Mouse (Mus musculus): ENCODE data around the gene Efna1. TPM values are rescaled to one million over a fixed set of nuclear protein-coding genes. Genes with fewer than 3 reads are reported as not detected.

Efna1 gene
- 11.1 and 12.0 TPM in 2 replicates for polyA plus RNA-seq (2021; fragmentation: Nextera tagmentation)
- long read RNA-seq, experiment 1, transcript Efna1-201 (5 exons, 1,480 nt), result major isoform, 29 of 31 reads
- long read RNA-seq, experiment 1, partial matches to known transcripts, result 1 of 31 reads
- long read RNA-seq, experiment 1, other reads (novel, unspliced or antisense), result 0 of 31 reads
- long read RNA-seq, experiment 2, partial matches to known transcripts, result 0 of 5 reads
- long read RNA-seq, experiment 2, other reads (novel, unspliced or antisense), result 0 of 5 reads

DNA sequence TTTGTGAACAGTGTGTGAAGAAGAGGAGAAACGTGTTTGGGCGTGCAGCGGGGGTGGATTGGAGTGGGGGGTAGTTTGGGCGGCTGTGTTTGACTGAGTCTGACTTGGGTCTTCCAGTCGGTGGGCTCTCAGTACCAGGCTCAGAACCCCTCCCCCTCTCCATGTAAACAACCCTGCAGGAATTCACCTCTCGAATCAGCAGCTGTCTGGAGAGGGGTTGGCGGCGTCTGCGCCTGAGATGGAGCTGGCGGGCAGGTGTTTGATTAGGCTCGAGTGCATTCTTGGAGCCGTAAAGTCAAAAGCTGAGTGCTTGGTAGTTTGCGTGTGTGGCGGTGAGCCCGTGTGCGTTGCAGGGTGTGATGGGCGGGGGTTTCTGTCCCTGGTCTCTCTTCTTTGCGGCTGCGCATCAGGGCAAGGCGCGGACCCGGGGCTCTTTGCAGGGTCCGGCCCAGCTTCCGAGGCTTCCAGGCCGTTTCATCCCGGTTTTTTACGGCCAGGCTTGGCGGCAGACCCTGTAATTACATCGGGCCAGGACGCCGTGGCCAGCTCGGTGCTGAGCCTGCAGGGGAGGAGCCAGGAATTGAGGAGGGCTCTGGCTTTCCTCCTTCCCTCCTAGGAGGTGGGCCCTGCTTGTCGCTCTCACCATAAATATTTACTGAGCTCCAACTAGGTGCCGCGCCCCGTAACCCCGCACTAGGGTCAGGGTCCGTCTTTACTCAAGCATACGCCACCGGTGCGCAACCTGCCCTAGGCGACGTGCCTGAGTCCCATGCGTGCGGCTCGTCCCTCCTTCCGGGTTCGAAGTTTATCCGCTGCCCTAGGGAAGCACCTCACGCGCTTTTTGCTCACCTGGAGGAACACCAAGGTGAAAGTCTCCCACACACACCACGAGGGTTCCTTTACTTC lies at the start of gene Efna1:
Gene Efna1, minus strand, starts transcription at position 537 of the 906 bp plus-strand sequence.

DNA sequence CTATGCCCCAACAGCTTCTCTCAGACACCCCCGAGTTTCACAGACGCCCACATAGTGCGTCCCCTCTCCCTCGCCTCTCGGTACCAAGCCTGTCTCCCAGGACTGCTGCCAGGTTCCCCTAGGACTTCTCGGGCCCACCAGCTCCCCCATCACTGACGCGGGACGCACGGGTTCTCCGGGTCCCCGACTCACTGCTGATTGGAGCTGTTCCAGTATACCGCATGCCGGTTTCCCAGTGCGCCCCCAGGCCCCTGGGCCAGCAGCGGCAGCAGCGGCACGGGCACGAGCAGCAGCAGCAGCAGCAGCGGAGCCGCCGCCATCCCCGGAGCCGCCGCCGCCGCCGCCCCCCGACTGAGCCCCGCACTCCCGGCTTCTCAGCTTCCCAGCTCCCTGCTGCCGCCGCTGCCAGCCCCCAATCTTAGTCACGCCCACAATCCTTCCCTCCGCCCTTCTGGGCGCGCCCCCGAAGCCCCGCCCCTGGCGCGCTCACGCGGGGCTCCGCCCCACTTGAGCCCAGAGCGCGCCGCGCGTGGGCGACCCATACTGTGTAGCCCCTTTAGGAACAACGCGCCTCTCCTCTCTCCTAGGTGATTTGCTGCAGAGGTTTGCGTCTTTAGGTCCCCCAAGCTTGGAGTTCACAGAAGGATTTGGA lies 41.7 kb upstream of the Efna1 start, which contains the start of gene Efna3:
Gene Efna3, minus strand, starts transcription at position 452 of the 652 bp plus-strand sequence.

GRCm38 (mm10) chr3:89270051-89270755 lies 10.7 kb downstream of the Efna1 start, which contains the start of gene Slc50a1:
Slc50a1 (minus strand) TSS chr3:89270570.

GRCm38 (mm10) chr3:89259076-89259475 lies 21.9 kb downstream of the Efna1 start, which contains the start of gene Dpm3:
Dpm3 (plus strand) TSS chr3:89259358.

DNA sequence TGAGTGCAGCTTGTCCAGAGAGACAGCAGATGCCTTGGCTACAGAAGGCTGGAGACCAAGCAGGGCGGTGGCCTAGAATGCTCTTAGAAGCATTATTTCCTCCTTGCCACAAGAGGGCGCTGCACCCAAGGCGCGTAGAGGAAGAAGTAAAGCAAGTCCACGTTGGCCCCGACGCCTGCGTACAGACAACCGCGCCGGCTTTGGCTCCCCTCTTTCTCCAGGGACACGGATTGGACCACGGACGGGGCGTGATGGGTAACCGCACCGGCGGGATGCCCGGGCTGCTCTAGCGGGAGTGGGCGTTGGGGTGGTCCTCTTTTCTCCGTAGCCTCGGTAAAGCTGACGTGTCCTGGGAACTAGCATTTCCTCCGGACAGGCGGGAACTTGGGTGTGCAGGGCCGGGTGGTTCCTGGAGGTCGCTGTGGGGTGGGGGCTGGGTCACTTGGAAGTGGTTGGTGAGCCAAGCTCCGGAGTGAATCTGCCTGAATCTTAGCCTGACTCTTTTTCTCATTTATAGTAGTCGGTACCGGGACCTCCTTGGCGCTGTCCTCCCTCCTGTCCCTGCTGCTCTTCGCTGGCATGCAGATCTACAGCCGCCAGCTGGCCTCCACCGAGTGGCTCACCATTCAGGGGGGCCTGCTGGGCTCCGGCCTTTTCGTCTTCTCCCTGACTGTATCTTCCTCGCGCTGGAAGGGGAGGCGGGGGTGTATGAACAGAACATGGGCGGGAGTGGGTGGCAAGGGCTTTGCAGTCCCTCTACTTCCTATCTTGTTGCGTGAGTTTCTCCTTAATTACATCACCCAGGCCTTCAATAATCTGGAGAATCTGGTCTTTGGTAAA lies 34.5 kb downstream of the Efna1 start, which contains the start of gene Trim46:
Gene Trim46, minus strand, starts transcription at position 49 of the 840 bp plus-strand sequence.

DNA sequence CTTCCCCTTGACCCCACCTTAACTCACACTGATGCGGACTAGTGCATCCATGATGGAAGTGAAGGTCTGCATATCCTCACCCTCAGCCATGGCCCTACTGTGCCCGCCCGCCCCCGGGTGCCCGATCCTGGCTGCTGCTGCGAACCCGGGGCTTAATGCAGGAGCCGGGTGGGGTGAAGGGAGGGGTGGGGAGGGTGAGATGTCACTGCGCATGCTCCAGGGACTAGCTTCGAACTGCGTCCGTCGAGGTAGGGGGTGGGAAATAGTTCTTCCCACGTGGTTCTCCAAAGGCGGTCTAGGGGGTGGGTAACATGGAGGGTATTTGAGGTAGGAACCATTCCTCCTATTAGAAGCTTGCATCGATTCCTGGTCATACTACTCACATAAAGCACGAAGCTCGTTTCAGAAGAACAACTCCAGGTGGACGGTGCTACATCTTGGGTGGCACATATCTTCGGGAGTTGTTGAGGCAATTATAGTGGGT lies 35.2 kb downstream of the Efna1 start, which contains the start of gene Krtcap2:
Gene Krtcap2, plus strand, starts transcription at position 279 of the 484 bp plus-strand sequence.

GRCm38 (mm10) chr3:89228836-89229235 lies 52.1 kb downstream of the Efna1 start, which contains the start of gene Muc1:
Muc1 (plus strand) TSS chr3:89229057.

GRCm38 (mm10) chr3:89226900-89227299 lies 54.0 kb downstream of the Efna1 start, which contains the start of gene Mtx1:
Mtx1 (minus strand) TSS chr3:89227088.

Other genes starting within 250 kb of the Efna1 start
- gene Rusc1, start 187.8 kb downstream of the Efna1 start, polyA plus RNA-seq (2021; fragmentation: Nextera tagmentation), result 47.9 and 79.6 TPM in 2 replicates
- gene Gm43738, start 180.0 kb downstream of the Efna1 start, polyA plus RNA-seq (2021; fragmentation: Nextera tagmentation), result 0.10 TPM in 1 of 2 replicates, not detected in the other
- gene Fdps, start 179.2 kb downstream of the Efna1 start, polyA plus RNA-seq (2021; fragmentation: Nextera tagmentation), result 156 and 192 TPM in 2 replicates
- not detected in 2 replicates for gene Pklr, start 145.0 kb downstream of the Efna1 start, polyA plus RNA-seq (2021; fragmentation: Nextera tagmentation)
- 2.2 and 5.2 TPM in 2 replicates for gene Hcn3, start 120.9 kb downstream of the Efna1 start, polyA plus RNA-seq (2021; fragmentation: Nextera tagmentation)
- 3.0 and 3.7 TPM in 2 replicates for gene Clk2, start 116.3 kb downstream of the Efna1 start, polyA plus RNA-seq (2021; fragmentation: Nextera tagmentation)
- gene Scamp3, start 103.7 kb downstream of the Efna1 start, polyA plus RNA-seq (2021; fragmentation: Nextera tagmentation), result 65.4 and 69.8 TPM in 2 replicates
- gene Fam189b, start 98.0 kb downstream of the Efna1 start, polyA plus RNA-seq (2021; fragmentation: Nextera tagmentation), result 8.2 and 15.5 TPM in 2 replicates
- gene Gba, start 78.2 kb downstream of the Efna1 start, polyA plus RNA-seq (2021; fragmentation: Nextera tagmentation), result 24.1 and 25.8 TPM in 2 replicates
- gene Thbs3, start 66.0 kb downstream of the Efna1 start, polyA plus RNA-seq (2021; fragmentation: Nextera tagmentation), result 8.3 and 12.0 TPM in 2 replicates
- gene Mtx1, start 54.1 kb downstream of the Efna1 start, polyA plus RNA-seq (2021; fragmentation: Nextera tagmentation), result 121 and 135 TPM in 2 replicates
- gene Muc1, start 52.1 kb downstream of the Efna1 start, polyA plus RNA-seq (2021; fragmentation: Nextera tagmentation), result 0.20 and 0.34 TPM in 2 replicates
- gene Krtcap2, start 35.2 kb downstream of the Efna1 start, polyA plus RNA-seq (2021; fragmentation: Nextera tagmentation), result 209 and 223 TPM in 2 replicates
- 23.1 and 27.4 TPM in 2 replicates for gene Trim46, start 34.8 kb downstream of the Efna1 start, polyA plus RNA-seq (2021; fragmentation: Nextera tagmentation)
- gene Dpm3, start 21.8 kb downstream of the Efna1 start, polyA plus RNA-seq (2021; fragmentation: Nextera tagmentation), result 276 and 277 TPM in 2 replicates
- 48.6 and 65.6 TPM in 2 replicates for gene Slc50a1, start 10.6 kb downstream of the Efna1 start, polyA plus RNA-seq (2021; fragmentation: Nextera tagmentation)
- gene Efna3, start 41.8 kb upstream of the Efna1 start, polyA plus RNA-seq (2021; fragmentation: Nextera tagmentation), result 5.6 and 31.3 TPM in 2 replicates
- 0.30 and 0.44 TPM in 2 replicates for gene Efna4, start 56.9 kb upstream of the Efna1 start, polyA plus RNA-seq (2021; fragmentation: Nextera tagmentation)
- gene Adam15, start 68.9 kb upstream of the Efna1 start, polyA plus RNA-seq (2021; fragmentation: Nextera tagmentation), result 21.3 and 43.1 TPM in 2 replicates
- gene Dcst2, start 80.8 kb upstream of the Efna1 start, polyA plus RNA-seq (2021; fragmentation: Nextera tagmentation), result not detected in 2 replicates
- gene Dcst1, start 84.1 kb upstream of the Efna1 start, polyA plus RNA-seq (2021; fragmentation: Nextera tagmentation), result 1.9 and 2.3 TPM in 2 replicates
- 0.49 and 1.2 TPM in 2 replicates for gene Zbtb7b, start 113.6 kb upstream of the Efna1 start, polyA plus RNA-seq (2021; fragmentation: Nextera tagmentation)
- gene Lenep, start 121.7 kb upstream of the Efna1 start, polyA plus RNA-seq (2021; fragmentation: Nextera tagmentation), result not detected in 2 replicates
- gene Flad1, start 130.7 kb upstream of the Efna1 start, polyA plus RNA-seq (2021; fragmentation: Nextera tagmentation), result 22.6 and 32.3 TPM in 2 replicates
- gene Cks1b, start 137.2 kb upstream of the Efna1 start, polyA plus RNA-seq (2021; fragmentation: Nextera tagmentation), result 8.9 and 10.6 TPM in 2 replicates
- gene Shc1, start 137.3 kb upstream of the Efna1 start, polyA plus RNA-seq (2021; fragmentation: Nextera tagmentation), result 4.1 and 4.9 TPM in 2 replicates
- 5.5 and 11.4 TPM in 2 replicates for gene Pygo2, start 149.1 kb upstream of the Efna1 start, polyA plus RNA-seq (2021; fragmentation: Nextera tagmentation)
- 15.4 and 16.1 TPM in 2 replicates for gene Pbxip1, start 155.6 kb upstream of the Efna1 start, polyA plus RNA-seq (2021; fragmentation: Nextera tagmentation)
- gene Pmvk, start 173.4 kb upstream of the Efna1 start, polyA plus RNA-seq (2021; fragmentation: Nextera tagmentation), result 66.6 and 78.2 TPM in 2 replicates
- 2.5 and 4.1 TPM in 2 replicates for gene Kcnn3, start 239.0 kb upstream of the Efna1 start, polyA plus RNA-seq (2021; fragmentation: Nextera tagmentation)

Measured in left cerebral cortex, adult 6 months (tissue).